8 mouse cellular contexts compared by ENCODE assay signal in the genomic region with DNA sequence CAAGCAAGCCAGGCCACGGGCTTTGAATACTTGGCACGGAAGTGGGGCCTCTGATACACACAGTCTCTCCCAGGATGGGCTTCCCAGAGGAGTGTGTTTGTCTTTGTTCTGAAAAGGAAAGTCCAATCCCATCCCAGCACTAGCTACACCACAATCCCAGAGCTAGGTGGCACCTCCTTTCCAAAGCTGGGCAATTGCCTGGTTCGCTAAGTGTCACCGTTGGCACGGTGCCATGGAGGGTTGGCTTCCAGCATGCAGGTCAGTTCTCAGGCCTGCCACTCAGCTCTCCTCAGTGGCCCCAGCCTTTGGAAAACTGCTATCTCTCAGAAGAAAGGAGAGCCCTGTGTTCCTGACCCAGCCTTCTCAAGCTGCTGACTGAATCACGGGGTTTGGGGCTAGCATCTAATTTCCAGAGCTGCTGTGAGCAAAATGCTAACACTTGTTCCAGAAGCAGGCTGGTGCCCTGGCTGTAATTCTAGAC. TPM values are rescaled to one million over a fixed set of nuclear protein-coding genes. Genes with fewer than 3 reads are reported as not detected.
DNase-seq lines count a peak whose midpoint lies in the region; ATAC-seq lines count a peak whose summit lies in the region.

No protein-coding gene starts in this region.

- H3K27ac ChIP-seq in hindbrain, embryonic 13.5 days: peak overlapping the region; percentile 79

- DNase-seq in adipocyte (ENCODE audit: low spot score): peak; percentile 64
- DNase-seq in cerebellum, adult 9-10 months: peak; percentile 94
- DNase-seq in gastrocnemius, adult 18-20 months (ENCODE audit: low spot score): peak; percentile 85
- DNase-seq in layer of hippocampus, postnatal 10 days (ENCODE audit: low spot score in 2 of 2): peak; percentile 66 to 79
- peak; percentile 80 to 87 for DNase-seq in lung, postnatal 4 days
- peak; percentile 64 to 69 for DNase-seq in right cerebral cortex, postnatal 36 days (ENCODE audit: low spot score in 2 of 2)
- no peak for DNase-seq in thymus, postnatal 10 days (ENCODE audit: low spot score in 2 of 2)

- no peaks in the 10 kb centered on the region for H3K36me3 ChIP-seq in hindbrain, embryonic 13.5 days

- H3K27me3 ChIP-seq in hindbrain, embryonic 13.5 days: no peaks in the 10 kb centered on the region

- H3K4me1 ChIP-seq in hindbrain, embryonic 13.5 days (replicated peaks): peaks cover 32% of the 10 kb centered on the region; the same call in 1 of the 2 replicates

- H3K9ac ChIP-seq in hindbrain, embryonic 13.5 days: no peak overlapping the region

- no peak overlapping the region for H3K4me3 ChIP-seq in hindbrain, embryonic 13.5 days

- peak; percentile 93 for ATAC-seq in hindbrain, embryonic 13.5 days (ENCODE audit: low FRiP score)

- WGBS in hindbrain, embryonic 13.5 days: 54% methylated on average over 6 of the region's 6 CpGs

- no peaks in the 10 kb centered on the region for H3K9me3 ChIP-seq in hindbrain, embryonic 13.5 days

- H3K4me2 ChIP-seq in hindbrain, embryonic 13.5 days: no peak overlapping the region

RNA-seq across cellular contexts. Expression of a gene that starts 42.0 kb away (rescaled TPM):
- total RNA-seq in gastrocnemius, adult 18-20 months (2021): 100 to 1,000 TPM; 151 to 175 TPM
- 152 and 153 TPM in 2 replicates for polyA plus RNA-seq in hindbrain, embryonic 13.5 days (2015; fragmentation: Nextera tagmentation; extraction: Ambion mirVana)
- 10 to 100 TPM; 85.7 to 92.4 TPM for total RNA-seq in layer of hippocampus, postnatal 10 days (2021)

Comparison
In these comparisons a context has a peak if more than half of its experiments do, and no peak if none do; other contexts are left out.
1. DNase-seq: peak in adipocyte (single experiment), cerebellum, adult 9-10 months (single experiment), gastrocnemius, adult 18-20 months (single experiment), layer of hippocampus, postnatal 10 days (2 of 2), lung, postnatal 4 days (2 of 2) and right cerebral cortex, postnatal 36 days (2 of 2); none in thymus, postnatal 10 days (0 of 2).